Mouse (Mus musculus): ENCODE measurements around the gene Serpinf2. TPM values are rescaled to one million over a fixed set of nuclear protein-coding genes. Genes with fewer than 3 reads are reported as not detected.
A peak's percentile ranks its signal among the peaks of the same experiment; 100 is the strongest.

Gene Serpinf2
- polyA plus RNA-seq (2015; fragmentation: Nextera tagmentation; extraction: Ambion mirVana) = not detected in 2 replicates

- H3K4me1 ChIP-seq (replicated peaks; ENCODE audit: control insufficient read depth, insufficient read depth, low read length) = 0 out of 2 replicates have a peak, but pooled peaks cover 4% of the 10 kb centered on the region
- H3K9me3 ChIP-seq (ENCODE audit: control insufficient read depth, low read length) = no peaks in the 10 kb centered on the region
- no peak within 1 kb of the TSS for H3K4me3 ChIP-seq (replicated peaks; ENCODE audit: low read length)
- 92% methylated on average over 6 of the region's 6 CpGs for WGBS
- ATAC-seq = no peak
- H3K36me3 ChIP-seq (ENCODE audit: control insufficient read depth, insufficient read depth) = 0 out of 2 replicates have a peak, but pooled peaks cover 6% of the 10 kb centered on the region
- no peak within 1 kb of the TSS for H3K9ac ChIP-seq (replicated peaks; ENCODE audit: low read depth, low read length)
- H3K4me2 ChIP-seq (ENCODE audit: low read length) = no peak within 1 kb of the TSS
- no peak within 1 kb of the TSS for H3K27ac ChIP-seq (ENCODE audit: low read length)
- H3K27me3 ChIP-seq (replicated peaks; ENCODE audit: control insufficient read depth, insufficient read depth, low read length) = no peaks in the 10 kb centered on the region
Measured at GRCm38 (mm10) chr11:75439363-75439762, at the start of gene Serpinf2. Gene Serpinf2 (minus strand): TSS chr11:75439591.

GRCm38 (mm10) chr11:75487496-75487895 lies 48.1 kb upstream of the Serpinf2 start:
- H3K27ac ChIP-seq (ENCODE audit: low read length) = no peak overlapping the region
- peaks cover 25% of the 10 kb centered on the region for H3K36me3 ChIP-seq (ENCODE audit: control insufficient read depth, insufficient read depth)
- WGBS = 39% methylated on average over 6 of the region's 6 CpGs
- H3K4me2 ChIP-seq (ENCODE audit: low read length) = peak overlapping the region; percentile 99
- no peak for ATAC-seq
- H3K9ac ChIP-seq (replicated peaks; ENCODE audit: low read depth, low read length) = peak overlapping the region; percentile 96
- H3K27me3 ChIP-seq (replicated peaks; ENCODE audit: control insufficient read depth, insufficient read depth, low read length) = peaks cover 2% of the 10 kb centered on the region; the same call in 1 of the 2 replicates
- H3K4me1 ChIP-seq (replicated peaks; ENCODE audit: control insufficient read depth, insufficient read depth, low read length) = peaks cover 9% of the 10 kb centered on the region
- H3K4me3 ChIP-seq (replicated peaks; ENCODE audit: low read length) = peak overlapping the region; percentile 91
- H3K9me3 ChIP-seq (ENCODE audit: control insufficient read depth, low read length) = no peaks in the 10 kb centered on the region

GRCm38 (mm10) chr11:75486601-75487285 lies 47.4 kb upstream of the Serpinf2 start, which contains the start of gene Prpf8:
Gene Prpf8 (plus strand): TSS chr11:75486816.
- H3K4me2 ChIP-seq (ENCODE audit: low read length) = peak within 1 kb of the TSS; percentile 99
- peaks cover 18% of the 10 kb centered on the region for H3K36me3 ChIP-seq (ENCODE audit: control insufficient read depth, insufficient read depth)
- H3K27me3 ChIP-seq (replicated peaks; ENCODE audit: control insufficient read depth, insufficient read depth, low read length) = peaks cover 2% of the 10 kb centered on the region; the same call in 1 of the 2 replicates
- under 1% methylated on average over 52 of the region's 52 CpGs for WGBS
- ATAC-seq = peak; percentile 100
- H3K4me3 ChIP-seq (replicated peaks; ENCODE audit: low read length) = peak within 1 kb of the TSS; percentile 91
- peak within 1 kb of the TSS; percentile 96 for H3K9ac ChIP-seq (replicated peaks; ENCODE audit: low read depth, low read length)
- H3K9me3 ChIP-seq (ENCODE audit: control insufficient read depth, low read length) = no peaks in the 10 kb centered on the region
- peaks cover 9% of the 10 kb centered on the region for H3K4me1 ChIP-seq (replicated peaks; ENCODE audit: control insufficient read depth, insufficient read depth, low read length)
- peak within 1 kb of the TSS; percentile 74 for H3K27ac ChIP-seq (ENCODE audit: low read length)

DNA sequence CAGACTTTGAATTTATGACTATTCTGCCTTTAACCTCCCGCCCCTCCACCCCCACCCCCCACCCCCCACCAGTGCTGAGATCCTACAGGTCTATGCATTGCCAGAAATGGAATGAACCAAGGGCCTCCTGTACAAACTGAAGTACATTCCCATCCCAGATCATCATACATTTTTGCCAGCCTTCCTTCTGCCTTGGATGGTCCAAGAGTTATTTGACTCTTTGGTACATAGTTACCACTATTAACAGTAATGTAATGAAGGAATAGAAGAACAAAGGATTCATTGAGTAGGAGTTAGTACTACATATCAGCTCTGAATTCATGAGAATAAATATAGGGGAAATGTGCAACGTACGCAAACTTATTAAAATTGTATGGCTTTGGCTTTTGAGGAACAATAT lies 46.8 kb upstream of the Serpinf2 start:
- ATAC-seq = peak; percentile 51
- Histone ChIP-seq H3K4me3 (replicated peaks; ENCODE audit: low read length) (peak overlapping the region; percentile 91), H3K9me3 (ENCODE audit: control insufficient read depth, low read length) (no peaks in the 10 kb centered on the region), H3K4me1 (replicated peaks; ENCODE audit: control insufficient read depth, insufficient read depth, low read length) (peaks cover 9% of the 10 kb centered on the region), H3K27ac (ENCODE audit: low read length) (no peak overlapping the region), H3K27me3 (replicated peaks; ENCODE audit: control insufficient read depth, insufficient read depth, low read length) (peaks cover 2% of the 10 kb centered on the region; the same call in 1 of the 2 replicates), H3K36me3 (ENCODE audit: control insufficient read depth, insufficient read depth) (peaks cover 12% of the 10 kb centered on the region), H3K4me2 (ENCODE audit: low read length) (peak overlapping the region; percentile 24), H3K9ac (replicated peaks; ENCODE audit: low read depth, low read length) (no peak overlapping the region)
- whole genome bisulfite sequencing = 27% methylated on average over 3 of the region's 3 CpGs

GRCm38 (mm10) chr11:75473376-75473775 lies 34.0 kb upstream of the Serpinf2 start:
- Histone ChIP-seq H3K9ac (replicated peaks; ENCODE audit: low read depth, low read length) (no peak overlapping the region), H3K4me1 (replicated peaks; ENCODE audit: control insufficient read depth, insufficient read depth, low read length) (no peaks in the 10 kb centered on the region), H3K4me2 (ENCODE audit: low read length) (no peak overlapping the region), H3K27me3 (replicated peaks; ENCODE audit: control insufficient read depth, insufficient read depth, low read length) (peaks cover 3% of the 10 kb centered on the region; the same call in 1 of the 2 replicates), H3K36me3 (ENCODE audit: control insufficient read depth, insufficient read depth) (no peaks in the 10 kb centered on the region), H3K4me3 (replicated peaks; ENCODE audit: low read length) (no peak overlapping the region), H3K27ac (ENCODE audit: low read length) (no peak overlapping the region), H3K9me3 (ENCODE audit: control insufficient read depth, low read length) (no peaks in the 10 kb centered on the region)
- ATAC-seq = no peak
- WGBS = 59% methylated on average over 7 of the region's 7 CpGs

GRCm38 (mm10) chr11:75472469-75473081 lies 33.2 kb upstream of the Serpinf2 start:
- peaks cover 3% of the 10 kb centered on the region; the same call in 1 of the 2 replicates for H3K27me3 ChIP-seq (replicated peaks; ENCODE audit: control insufficient read depth, insufficient read depth, low read length)
- ATAC-seq = no peak
- no peaks in the 10 kb centered on the region for H3K9me3 ChIP-seq (ENCODE audit: control insufficient read depth, low read length)
- WGBS = 86% methylated on average over 11 of the region's 11 CpGs
- H3K4me2 ChIP-seq (ENCODE audit: low read length) = no peak overlapping the region
- no peak overlapping the region for H3K4me3 ChIP-seq (replicated peaks; ENCODE audit: low read length)
- no peak overlapping the region for H3K27ac ChIP-seq (ENCODE audit: low read length)
- no peaks in the 10 kb centered on the region for H3K36me3 ChIP-seq (ENCODE audit: control insufficient read depth, insufficient read depth)
- no peak overlapping the region for H3K9ac ChIP-seq (replicated peaks; ENCODE audit: low read depth, low read length)
- peaks cover 3% of the 10 kb centered on the region for H3K4me1 ChIP-seq (replicated peaks; ENCODE audit: control insufficient read depth, insufficient read depth, low read length)

DNA sequence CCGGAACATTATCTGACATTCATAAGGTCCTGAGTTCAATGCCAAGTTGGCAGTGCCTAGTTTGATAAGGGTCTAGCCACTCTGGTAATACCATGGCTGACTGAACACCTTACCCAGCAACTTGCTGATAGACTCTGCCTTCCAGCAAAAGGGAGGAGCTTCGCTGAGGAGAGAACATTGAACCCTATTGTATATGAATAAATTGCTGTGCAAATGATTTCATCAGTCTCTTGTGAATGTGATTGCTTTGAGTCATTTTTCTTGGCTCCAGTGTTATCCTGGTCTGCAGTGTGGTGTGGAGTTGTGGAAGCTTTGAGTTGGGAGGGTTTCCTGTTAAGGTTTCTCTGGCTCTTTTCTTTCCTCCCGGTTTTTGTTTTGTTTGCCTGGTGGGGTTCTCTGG lies 31.3 kb upstream of the Serpinf2 start:
- no peak for ATAC-seq
- peaks cover 4% of the 10 kb centered on the region for H3K9me3 ChIP-seq (ENCODE audit: control insufficient read depth, low read length)
- H3K4me1 ChIP-seq (replicated peaks; ENCODE audit: control insufficient read depth, insufficient read depth, low read length) = peaks cover 3% of the 10 kb centered on the region
- H3K27me3 ChIP-seq (replicated peaks; ENCODE audit: control insufficient read depth, insufficient read depth, low read length) = no peaks in the 10 kb centered on the region; the same call in 1 of the 2 replicates
- WGBS = 79% methylated on average over 3 of the region's 3 CpGs
- H3K9ac ChIP-seq (replicated peaks; ENCODE audit: low read depth, low read length) = no peak overlapping the region
- no peak overlapping the region for H3K4me3 ChIP-seq (replicated peaks; ENCODE audit: low read length)
- H3K36me3 ChIP-seq (ENCODE audit: control insufficient read depth, insufficient read depth) = peaks cover 2% of the 10 kb centered on the region; the same call in 1 of the 2 replicates
- H3K27ac ChIP-seq (ENCODE audit: low read length) = no peak overlapping the region
- H3K4me2 ChIP-seq (ENCODE audit: low read length) = no peak overlapping the region

DNA sequence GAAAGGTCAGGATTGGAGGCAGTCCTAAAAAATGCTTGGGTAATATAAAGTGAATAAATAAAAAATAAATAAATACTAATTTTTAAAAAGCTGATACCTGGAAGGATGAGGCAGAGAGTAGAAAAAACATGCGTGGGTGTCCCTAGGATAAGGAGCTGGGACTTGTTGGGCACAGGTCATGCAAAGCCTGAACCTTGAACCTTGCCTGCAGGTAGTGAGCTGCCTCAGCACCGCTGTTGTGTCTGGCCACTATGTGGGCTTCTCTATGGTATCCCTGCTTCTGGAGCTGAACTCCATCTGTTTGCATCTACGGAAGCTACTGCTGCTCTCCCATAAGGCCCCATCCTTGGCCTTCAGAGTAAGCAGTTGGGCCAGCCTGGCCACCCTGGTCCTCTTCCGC lies 29.9 kb upstream of the Serpinf2 start:
- peaks cover 3% of the 10 kb centered on the region for H3K4me1 ChIP-seq (replicated peaks; ENCODE audit: control insufficient read depth, insufficient read depth, low read length)
- WGBS = 94% methylated on average over 4 of the region's 4 CpGs
- H3K4me3 ChIP-seq (replicated peaks; ENCODE audit: low read length) = no peak overlapping the region
- H3K27ac ChIP-seq (ENCODE audit: low read length) = no peak overlapping the region
- no peaks in the 10 kb centered on the region for H3K27me3 ChIP-seq (replicated peaks; ENCODE audit: control insufficient read depth, insufficient read depth, low read length)
- peaks cover 8% of the 10 kb centered on the region for H3K36me3 ChIP-seq (ENCODE audit: control insufficient read depth, insufficient read depth)
- peaks cover 4% of the 10 kb centered on the region for H3K9me3 ChIP-seq (ENCODE audit: control insufficient read depth, low read length)
- H3K4me2 ChIP-seq (ENCODE audit: low read length) = no peak overlapping the region
- H3K9ac ChIP-seq (replicated peaks; ENCODE audit: low read depth, low read length) = no peak overlapping the region
- ATAC-seq = no peak

- H3K4me1 ChIP-seq (replicated peaks; ENCODE audit: control insufficient read depth, insufficient read depth, low read length) = peaks cover 3% of the 10 kb centered on the region
- 0 out of 2 replicates have a peak, but pooled peaks cover 2% of the 10 kb centered on the region for H3K27me3 ChIP-seq (replicated peaks; ENCODE audit: control insufficient read depth, insufficient read depth, low read length)
- peak overlapping the region; percentile 46 for H3K4me2 ChIP-seq (ENCODE audit: low read length)
- WGBS = 69% methylated on average over 7 of the region's 7 CpGs
- no peak overlapping the region for H3K4me3 ChIP-seq (replicated peaks; ENCODE audit: low read length)
- no peak for ATAC-seq
- H3K9me3 ChIP-seq (ENCODE audit: control insufficient read depth, low read length) = peaks cover 4% of the 10 kb centered on the region
- H3K9ac ChIP-seq (replicated peaks; ENCODE audit: low read depth, low read length) = no peak overlapping the region
- H3K36me3 ChIP-seq (ENCODE audit: control insufficient read depth, insufficient read depth) = peaks cover 8% of the 10 kb centered on the region
- H3K27ac ChIP-seq (ENCODE audit: low read length) = no peak overlapping the region
Measured at GRCm38 (mm10) chr11:75468410-75468809, 29.0 kb upstream of the Serpinf2 start.

All from forebrain, embryonic 16.5 days (tissue).